Mouse (Mus musculus) embryonic fibroblast, embryonic 13.5 days (primary cell): Measurements from ENCODE around the gene Eef1b2.

Experiments
- CTCF ChIP-seq: IDR thresholded peaks from 2 replicates; pipeline ENCODE4 v1.5.1; 2011; ENCODE audit warnings: mild to moderate bottlenecking, control low read depth, low read length, moderate library complexity, borderline replicate concordance; ENCODE audit not compliant: insufficient read depth
- POLR2A ChIP-seq: IDR thresholded peaks from 2 replicates; pipeline ENCODE4 v1.6.1; 2011; ENCODE audit warnings: low read depth, mild to moderate bottlenecking, control low read depth, low read length, moderate library complexity

- no peak for TF ChIP-seq CTCF
- TF ChIP-seq POLR2A, result no peak
These were observed 11.9 kb downstream of the Eef1b2 start for GRCm38 (mm10) chr1:63188536-63188935.
